Mouse (Mus musculus): ENCODE data around the gene Fndc3b.

GRCm38 (mm10) chr3:27580956-27581355, 130.2 kb downstream of the Fndc3b start:
- TF ChIP-seq NANOG (IDR thresholded peaks at IDR 0.05; ENCODE audit: borderline replicate concordance, low read length) (no peak), CTCF (conservative IDR thresholded peaks at IDR 0.05; ENCODE audit: low read length) (no peak)

All from E14TG2a.4 (cell line).